Mouse (Mus musculus): ENCODE measurements at regions not wholly inside any gene's neighbourhood (a gene's known extent, or its start where the extent isn't known, plus 50 kb on each side); places are given as distances from the start of the nearest gene placed in this dataset.
A peak's percentile ranks its signal among the peaks of the same experiment; 100 is the strongest.

- no peak for DNase-seq (ENCODE audit: low read depth, low spot score)
Observed at GRCm38 (mm10) chrX:129272135-129272534, 477.4 kb upstream of the Diaph2 start.

DNA sequence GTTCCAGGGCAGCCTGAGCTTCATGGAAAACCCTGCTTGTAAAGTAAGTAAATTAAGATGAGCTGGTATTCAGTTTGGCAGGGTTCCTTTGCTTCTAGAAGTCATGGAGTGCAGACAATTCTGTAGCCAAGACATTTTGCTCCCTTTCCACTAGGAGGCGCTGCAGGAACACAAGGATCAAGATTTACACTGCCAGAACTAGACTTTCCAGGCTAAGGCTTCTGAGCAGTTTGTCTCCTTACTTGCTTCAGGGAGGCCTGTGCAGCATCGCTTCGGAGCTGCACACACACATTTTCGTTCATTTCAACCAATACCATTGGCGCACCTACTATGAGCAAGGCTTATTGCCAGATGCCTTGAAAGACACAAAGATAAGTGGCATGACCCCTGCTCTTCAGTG lies 445.6 kb upstream of the Diaph2 start:
- DNase-seq (ENCODE audit: low read depth, low spot score), result peak; percentile 11

DNA sequence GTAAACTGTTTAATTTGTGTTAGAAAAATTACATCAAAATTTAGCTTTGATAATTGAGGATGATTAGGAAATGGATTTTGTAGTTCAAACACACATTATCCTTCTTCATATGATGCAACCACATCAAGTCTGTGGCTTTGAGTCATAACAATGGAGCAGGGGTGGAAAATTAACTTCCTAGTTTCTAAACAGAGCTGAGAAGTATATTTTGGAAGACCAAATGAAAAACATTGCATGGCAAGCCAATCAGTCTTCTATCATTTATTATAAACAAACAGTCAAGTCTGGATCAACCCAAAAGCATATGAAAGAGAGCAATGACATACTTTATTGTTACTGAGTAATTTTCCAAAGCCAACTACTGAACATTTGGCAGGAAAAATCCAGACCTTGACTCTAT lies 440.2 kb upstream of the Diaph2 start:
- DNase-seq (ENCODE audit: low read depth, low spot score), result no peak

- DNase-seq (ENCODE audit: low read depth, low spot score), result no peak
Observed at GRCm38 (mm10) chrX:129329441-129329840, 420.1 kb upstream of the Diaph2 start.

DNA sequence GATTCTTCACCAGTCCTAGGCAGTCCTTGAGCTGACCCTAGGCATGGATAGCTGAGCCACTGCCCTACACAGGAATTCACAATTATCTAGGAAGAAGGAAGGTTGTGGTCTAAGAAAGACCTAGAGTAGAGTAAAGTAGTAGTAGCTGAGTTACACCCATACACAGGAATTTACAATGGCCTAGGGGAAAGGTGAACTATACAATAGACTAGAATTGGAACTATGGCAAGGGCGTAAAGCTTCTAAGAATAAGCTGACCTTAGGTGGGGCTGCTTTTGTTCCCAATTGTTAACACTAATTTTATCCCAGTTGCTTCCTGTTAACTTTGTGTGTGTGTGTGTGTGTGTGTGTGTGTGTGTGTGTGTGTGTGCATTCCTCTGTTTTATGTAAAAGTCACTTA lies 416.7 kb upstream of the Diaph2 start:
- no peak for DNase-seq (ENCODE audit: low read depth, low spot score)

Data from WW6 (cell line).